Mouse (Mus musculus): ENCODE results near the gene Olfr209. TPM values are rescaled to one million over a fixed set of nuclear protein-coding genes. Genes with fewer than 3 reads are reported as not detected.
"Not testable (repeated sequence)": the region's sequence is repeated elsewhere in the genome, so short reads cannot be mapped to it uniquely, and the experiment has no call there.

The Olfr209 gene
- 0.20 and 0.50 TPM in 2 replicates for polyA plus RNA-seq (2012; rRNA removed)

DNA sequence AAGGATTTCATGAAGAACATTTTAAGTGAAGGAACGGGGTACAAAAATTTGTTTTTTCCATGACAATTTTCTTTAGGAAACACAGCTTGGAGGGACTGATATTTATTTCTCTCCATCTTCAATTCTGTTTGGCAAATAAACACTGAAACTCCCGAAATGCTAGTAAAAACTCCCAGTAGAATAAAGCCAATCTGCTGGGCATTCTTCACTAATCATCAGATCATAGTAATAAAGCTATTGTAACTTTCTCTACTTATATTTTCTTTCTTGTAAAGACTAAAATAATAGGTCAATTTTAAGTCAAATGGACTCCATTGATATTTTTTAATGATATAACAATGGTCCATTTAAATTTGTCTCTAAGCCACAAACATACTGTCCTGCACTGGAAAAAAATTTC is at the start of gene Olfr209:
TSS of gene Olfr209 (minus strand) at position 101 of the 400 bp plus-strand sequence.
- no peak for DNase-seq (ENCODE audit: extremely low spot score in 1 of 2, low spot score in 1 of 2)

DNA sequence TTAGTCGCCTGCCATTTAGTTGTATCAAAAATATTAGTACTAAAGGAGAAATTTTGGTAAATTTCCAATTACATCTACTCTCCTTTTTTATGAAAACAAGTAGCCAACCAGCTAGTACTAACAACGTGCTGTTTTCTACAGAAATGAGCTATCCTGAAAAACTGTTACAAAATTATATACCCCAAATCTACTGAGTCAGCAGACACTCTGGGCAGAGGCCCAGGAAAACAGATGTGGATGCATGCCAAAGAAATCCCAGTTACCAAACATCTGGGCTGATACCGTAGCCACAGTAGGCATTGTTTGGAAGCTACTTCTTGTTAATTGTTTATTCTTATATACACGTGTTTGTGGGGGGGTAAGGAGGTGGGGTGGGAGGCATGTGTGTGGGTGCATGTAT is 49.7 kb upstream of the Olfr209 start:
- DNase-seq (ENCODE audit: extremely low spot score in 1 of 2, low spot score in 1 of 2), result peak in 1 of 2 experiments; percentile 20

DNA sequence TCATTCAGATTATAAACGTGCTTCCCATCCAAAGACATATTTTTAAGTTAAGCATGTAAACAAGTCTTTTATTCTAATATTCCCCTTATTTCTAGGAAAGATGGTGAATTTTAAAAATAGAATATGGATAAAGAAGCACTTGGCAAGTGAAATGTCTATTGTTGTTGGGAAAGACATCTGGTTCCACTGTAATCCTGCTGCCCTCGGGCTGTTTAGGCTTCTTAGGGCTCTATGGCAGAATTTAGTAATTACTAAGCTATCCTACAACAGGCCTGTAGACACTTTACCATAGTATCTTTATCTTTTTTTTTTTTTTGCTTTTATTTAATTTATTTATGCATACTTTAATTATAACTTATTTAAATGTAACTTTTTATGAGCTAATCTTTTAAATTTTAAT is 46.0 kb upstream of the Olfr209 start:
- no peak for DNase-seq (ENCODE audit: extremely low spot score in 1 of 2, low spot score in 1 of 2)

DNA sequence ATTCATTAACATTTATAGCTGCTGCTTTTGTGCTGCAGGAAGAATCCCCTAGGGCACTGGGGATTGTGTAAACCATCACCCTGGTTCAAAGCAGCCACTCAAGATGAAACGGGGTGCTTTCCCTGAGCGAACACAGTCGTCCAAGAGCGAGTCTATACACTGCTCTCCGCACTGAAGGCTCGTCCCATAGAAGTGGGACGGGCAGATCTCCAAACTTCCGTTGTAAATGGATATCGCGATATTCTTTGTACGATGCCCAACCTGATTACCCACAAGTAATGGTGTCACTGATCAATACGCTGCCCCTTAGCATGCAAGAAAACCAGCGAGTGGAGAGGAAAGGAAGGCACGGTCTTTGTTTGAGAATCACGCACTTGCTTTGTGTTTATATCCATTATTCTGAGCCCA is 45.6 kb upstream of the Olfr209 start:
- DNase-seq (ENCODE audit: extremely low spot score in 1 of 2, low spot score in 1 of 2), result no peak

DNA sequence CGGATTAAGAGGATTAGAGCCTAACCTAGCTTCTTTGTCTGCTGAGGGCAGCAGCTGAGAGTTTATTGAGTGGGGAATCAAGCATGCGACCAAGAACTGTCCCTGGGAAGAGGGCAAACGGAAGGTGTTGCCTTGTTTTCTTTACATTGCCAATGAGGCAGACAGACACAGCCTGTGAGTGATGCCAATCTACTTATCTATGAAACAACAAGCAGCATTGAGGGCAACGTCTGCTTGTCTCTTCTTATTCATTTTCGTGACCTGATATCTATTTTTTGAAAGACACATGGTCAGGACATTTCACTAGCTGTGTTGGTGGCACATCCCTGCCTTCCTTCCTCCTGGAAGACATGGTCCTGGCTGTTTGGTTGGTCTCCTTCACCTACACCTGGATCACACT is 43.2 kb upstream of the Olfr209 start, which contains the start of gene Gabrr3:
TSS of gene Gabrr3 (plus strand) at position 301 of the 400 bp plus-strand sequence.
- no peak for DNase-seq (ENCODE audit: extremely low spot score in 1 of 2, low spot score in 1 of 2)

DNA sequence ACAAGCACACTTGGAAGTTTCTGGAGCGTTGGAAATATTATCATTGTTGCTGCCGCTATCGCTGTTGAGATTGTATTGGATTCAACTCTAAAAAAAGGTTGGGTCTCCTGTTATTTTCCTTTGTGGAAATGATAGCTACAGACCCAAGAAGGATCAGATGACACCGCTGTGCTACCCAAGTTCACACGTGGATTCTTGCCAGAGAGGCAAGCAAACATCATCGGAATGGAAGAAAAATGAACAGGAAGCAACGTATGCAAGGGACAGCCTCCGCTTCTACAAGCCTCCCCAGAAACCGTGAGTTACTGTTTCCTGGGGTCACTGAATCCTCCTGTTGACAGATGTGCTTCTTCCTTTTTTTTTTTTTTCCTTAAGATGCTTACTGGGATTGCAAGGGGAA is 41.0 kb upstream of the Olfr209 start:
- no peak for DNase-seq (ENCODE audit: extremely low spot score in 1 of 2, low spot score in 1 of 2)

DNA sequence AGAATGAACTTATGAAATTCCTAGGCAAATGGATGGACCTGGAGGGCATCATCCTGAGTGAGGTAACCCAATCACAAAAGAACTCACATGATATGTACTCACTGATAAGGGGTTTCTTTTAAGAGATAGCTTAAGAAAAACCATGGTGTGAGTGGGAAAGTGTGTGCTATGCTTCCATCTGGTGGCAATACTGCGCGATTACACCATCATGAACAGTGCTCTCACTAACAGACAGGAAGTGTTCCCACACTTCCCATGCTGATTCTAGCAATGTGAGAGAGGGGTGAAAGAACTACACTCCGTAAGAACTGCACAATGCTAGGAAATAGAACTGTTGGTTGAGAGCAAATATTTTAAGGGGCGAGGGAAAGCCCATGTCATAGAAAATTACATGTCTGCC is 39.9 kb upstream of the Olfr209 start:
- DNase-seq (ENCODE audit: extremely low spot score in 1 of 2, low spot score in 1 of 2), result peak; percentile 15 to 62

DNA sequence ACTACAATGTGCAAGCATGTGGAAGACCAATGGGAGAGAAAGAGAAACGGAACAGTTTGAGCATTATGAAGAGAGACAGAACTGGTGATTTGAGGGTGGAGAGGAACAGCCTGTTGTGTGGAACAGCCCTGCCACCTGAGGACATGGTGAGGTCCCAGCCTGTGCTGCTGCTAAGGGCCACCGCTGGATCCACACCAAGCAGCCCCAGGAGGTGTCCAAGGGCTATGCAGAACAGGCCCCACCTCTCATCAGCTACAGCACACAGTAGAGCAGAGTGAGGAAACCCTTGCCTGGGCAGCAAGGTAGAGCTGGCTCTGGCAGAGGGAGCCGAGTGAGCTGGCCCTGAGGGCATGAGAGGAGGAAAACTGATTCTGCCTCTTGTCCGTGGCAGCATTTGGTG is 38.2 kb upstream of the Olfr209 start:
- no peak for DNase-seq (ENCODE audit: extremely low spot score in 1 of 2, low spot score in 1 of 2)

DNA sequence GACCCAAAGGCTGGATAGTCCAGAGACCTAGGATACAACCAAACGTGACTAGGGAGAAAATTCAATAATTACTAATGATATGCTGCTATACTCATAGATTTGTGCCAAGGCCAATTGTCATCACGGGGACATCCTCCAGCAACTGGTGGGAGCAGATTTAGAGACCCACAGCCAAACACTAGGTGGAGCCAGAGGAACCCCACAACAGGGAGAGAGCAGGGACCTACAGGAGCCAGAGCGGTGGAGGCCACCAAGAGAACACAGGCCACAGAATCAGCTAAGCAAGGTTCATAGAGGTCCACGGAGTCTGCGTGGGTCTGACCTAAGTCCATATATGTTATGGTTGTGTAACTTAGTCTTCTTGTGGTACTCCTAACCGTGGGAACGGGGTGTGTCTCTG is 37.3 kb upstream of the Olfr209 start:
- DNase-seq (ENCODE audit: extremely low spot score in 1 of 2, low spot score in 1 of 2), result no peak

DNA sequence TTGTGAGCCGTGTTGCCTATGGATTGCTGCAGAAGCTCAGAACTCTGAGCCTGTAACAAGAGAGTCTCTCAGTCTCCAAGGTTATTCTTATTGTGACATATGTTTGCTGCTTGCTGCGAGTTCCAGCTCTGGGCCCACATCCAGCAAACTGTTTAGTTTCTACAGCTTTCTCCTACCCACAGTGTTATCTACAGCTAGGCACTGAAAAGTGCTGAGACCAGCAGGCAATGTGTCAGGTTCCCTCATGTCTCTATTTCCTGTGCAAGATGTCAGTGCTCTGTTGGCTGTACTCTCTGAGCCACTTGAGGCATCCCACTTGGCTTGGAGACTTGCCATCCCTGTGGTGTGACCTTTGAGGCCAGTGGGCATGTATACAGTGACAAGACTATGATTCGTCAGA is 29.5 kb upstream of the Olfr209 start:
- DNase-seq (ENCODE audit: extremely low spot score in 1 of 2, low spot score in 1 of 2), result peak; percentile 74 to 80

DNA sequence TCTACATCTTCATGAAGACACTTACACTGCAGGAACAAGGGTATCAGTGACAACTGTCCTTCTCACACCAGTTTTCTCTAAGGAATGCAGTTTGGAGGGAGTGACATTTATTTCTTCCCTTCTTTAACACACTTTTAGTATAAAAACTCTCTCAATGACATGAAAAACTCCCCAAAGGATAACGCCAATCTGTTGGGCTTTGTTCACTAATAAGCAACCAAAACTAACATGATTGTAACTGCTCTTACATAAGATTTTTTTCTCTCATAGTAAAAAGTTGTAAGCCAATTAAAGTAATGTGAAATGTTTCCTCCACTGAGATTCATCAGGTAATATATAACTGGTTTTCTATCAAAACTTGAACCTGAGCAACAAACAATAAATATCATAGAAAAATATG is 14.6 kb downstream of the Olfr209 start, which contains the start of gene Olfr206:
TSS of gene Olfr206 (minus strand) at position 101 of the 400 bp plus-strand sequence.
- no peak for DNase-seq (ENCODE audit: extremely low spot score in 1 of 2, low spot score in 1 of 2)

DNA sequence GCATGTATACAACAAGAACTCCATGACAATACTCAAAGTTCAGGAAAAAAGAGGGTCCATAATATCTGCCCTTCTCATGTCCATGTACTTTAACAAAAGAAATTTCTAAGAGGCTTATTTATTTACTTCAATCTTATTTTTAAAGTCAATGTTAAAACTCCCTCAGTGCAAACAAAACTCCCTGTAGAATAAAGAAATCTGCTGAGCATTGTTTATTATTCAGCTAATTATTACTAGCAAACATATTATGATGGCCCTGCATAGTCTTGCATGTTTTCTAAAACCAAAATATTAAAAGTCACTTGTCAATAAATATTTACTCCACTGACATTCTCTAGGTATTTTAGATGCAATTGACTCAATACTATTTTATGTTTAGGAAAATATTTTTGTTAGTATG is 32.8 kb downstream of the Olfr209 start, which contains the start of gene Olfr205:
TSS of gene Olfr205 (minus strand) at position 101 of the 400 bp plus-strand sequence.
- DNase-seq (ENCODE audit: extremely low spot score in 1 of 2, low spot score in 1 of 2), result no peak

DNA sequence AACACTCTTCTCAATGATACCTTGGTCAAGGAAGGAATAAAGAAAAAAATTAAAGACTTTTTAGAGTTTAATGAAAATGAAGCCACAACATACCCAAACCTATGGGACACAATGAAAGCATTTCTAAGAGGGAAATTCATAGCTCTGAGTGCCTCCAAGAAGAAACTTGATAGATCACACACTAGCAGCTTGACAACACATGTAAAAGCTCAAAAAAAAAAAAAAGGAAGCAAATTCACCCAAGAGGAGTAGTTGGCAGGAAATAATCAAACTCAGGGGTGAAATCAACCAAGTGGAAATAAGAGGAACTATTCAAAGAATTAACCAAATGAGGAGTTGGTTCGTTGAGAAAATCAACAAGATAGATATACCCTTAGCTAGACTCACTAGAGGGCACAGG is 40.5 kb downstream of the Olfr209 start:
- not testable (repeated sequence) for DNase-seq (ENCODE audit: extremely low spot score in 1 of 2, low spot score in 1 of 2)

DNA sequence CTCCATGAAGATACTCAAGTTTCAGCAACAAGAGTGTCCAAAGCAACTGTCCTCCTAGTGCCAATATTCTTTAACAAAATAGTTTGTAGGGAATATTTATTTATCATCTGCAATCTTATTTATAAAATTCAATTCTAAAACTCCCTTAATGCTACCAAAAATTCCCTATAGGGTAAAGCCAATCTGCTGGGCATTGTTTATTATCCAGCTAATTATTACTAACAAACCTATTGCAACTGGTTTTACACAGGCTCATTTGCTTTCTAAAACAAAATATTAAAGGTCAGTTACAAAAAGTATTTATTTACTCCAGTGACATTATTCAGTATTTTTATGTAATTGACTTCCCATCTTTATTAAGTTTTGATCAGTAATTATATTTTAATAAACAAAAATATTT is 45.6 kb downstream of the Olfr209 start, which contains the start of gene Olfr204:
TSS of gene Olfr204 (minus strand) at position 101 of the 400 bp plus-strand sequence.
- no peak for DNase-seq (ENCODE audit: extremely low spot score in 1 of 2, low spot score in 1 of 2)

Other genes starting within 250 kb of the Olfr209 start
- gene Olfr194, start 242.9 kb downstream of the Olfr209 start, polyA plus RNA-seq (2012; rRNA removed), result not detected in 2 replicates
- not detected in 2 replicates for gene Olfr195, start 216.9 kb downstream of the Olfr209 start, polyA plus RNA-seq (2012; rRNA removed)
- not detected in 2 replicates for gene Olfr196, start 193.5 kb downstream of the Olfr209 start, polyA plus RNA-seq (2012; rRNA removed)
- gene Olfr198, start 160.5 kb downstream of the Olfr209 start, polyA plus RNA-seq (2012; rRNA removed), result not detected in 2 replicates
- gene Olfr199, start 144.2 kb downstream of the Olfr209 start, polyA plus RNA-seq (2012; rRNA removed), result not detected in 2 replicates
- not detected in 2 replicates for gene Olfr201, start 91.4 kb downstream of the Olfr209 start, polyA plus RNA-seq (2012; rRNA removed)
- not detected in 2 replicates for gene Olfr202, start 77.2 kb downstream of the Olfr209 start, polyA plus RNA-seq (2012; rRNA removed)
- not detected in 2 replicates for gene Olfr203, start 65.1 kb downstream of the Olfr209 start, polyA plus RNA-seq (2012; rRNA removed)
- gene Olfr204, start 45.7 kb downstream of the Olfr209 start, polyA plus RNA-seq (2012; rRNA removed), result not detected in 2 replicates
- not detected in 2 replicates for gene Olfr205, start 32.9 kb downstream of the Olfr209 start, polyA plus RNA-seq (2012; rRNA removed)
- not detected in 2 replicates for gene Olfr206, start 14.7 kb downstream of the Olfr209 start, polyA plus RNA-seq (2012; rRNA removed)
- 0.04 TPM in 2 replicates for gene Gabrr3, start 43.3 kb upstream of the Olfr209 start, polyA plus RNA-seq (2012; rRNA removed)
- 8.0 and 9.9 TPM in 2 replicates for gene Riox2, start 107.8 kb upstream of the Olfr209 start, polyA plus RNA-seq (2012; rRNA removed)
- gene Crybg3, start 237.0 kb upstream of the Olfr209 start, polyA plus RNA-seq (2012; rRNA removed), result 4.8 and 6.6 TPM in 2 replicates